Mouse (Mus musculus) brown adipose tissue, adult 24 weeks (tissue): ENCODE measurements at regions not wholly inside any gene's neighbourhood (a gene's known extent, or its start where the extent isn't known, plus 50 kb on each side); places are given as distances from the start of the nearest gene placed in this dataset.
"Not testable (repeated sequence)": the region's sequence is repeated elsewhere in the genome, so short reads cannot be mapped to it uniquely, and the experiment has no call there.

Experiments used
- H3K27ac ChIP-seq: fragments of 200-500 bp; replicated peaks from 2 replicates; pipeline ENCODE4 v1.5.1; 2012; ENCODE audit warnings: low read depth, mild to moderate bottlenecking, low read length
- H3K4me1 ChIP-seq: fragments of 200-500 bp; 2 replicates; pipeline ENCODE4 v1.6.1; 2012; ENCODE audit warnings: low read length, mixed read lengths; ENCODE audit not compliant: control insufficient read depth, insufficient read depth, insufficient read length
- H3K4me3 ChIP-seq: fragments of 200-500 bp; 2 replicates; pipeline ENCODE4 v1.5.1; 2012; ENCODE audit warnings: low read depth, mild to moderate bottlenecking, low read length, moderate library complexity; ENCODE audit not compliant: insufficient read depth

- no peak overlapping the region for H3K4me3 ChIP-seq
- no peak overlapping the region for H3K27ac ChIP-seq
- 0 out of 2 replicates have a peak, but pooled peaks cover 2% of the 10 kb centered on the region for H3K4me1 ChIP-seq
These were observed 95.5 kb downstream of the Sox4 start for GRCm38 (mm10) chr13:28858001-28858400.

- H3K4me3 ChIP-seq = no peak overlapping the region
- 0 out of 2 replicates have a peak, but pooled peaks cover 2% of the 10 kb centered on the region for H3K4me1 ChIP-seq
- no peak overlapping the region for H3K27ac ChIP-seq
These were observed 96.3 kb downstream of the Sox4 start for GRCm38 (mm10) chr13:28857201-28857600.

DNA sequence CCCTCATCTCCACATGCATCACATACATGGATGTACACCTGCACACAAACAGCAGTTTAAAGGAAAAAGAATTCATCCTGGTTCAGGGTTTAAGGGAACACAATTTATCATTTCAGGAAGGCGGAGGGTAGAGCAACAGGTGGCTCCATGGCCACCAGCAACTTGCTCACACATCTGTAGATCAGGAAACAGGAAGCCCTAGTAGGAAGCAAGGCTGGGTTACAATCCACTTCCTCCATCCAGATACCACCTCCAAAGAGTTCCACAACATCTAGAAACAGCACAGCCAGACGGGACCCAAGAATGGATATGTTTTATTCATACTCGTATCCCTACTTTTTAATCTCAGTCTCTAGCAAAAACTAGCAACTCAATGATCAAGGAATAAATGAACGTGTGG lies 97.0 kb downstream of the Sox4 start:
- Histone ChIP-seq H3K4me1 (0 out of 2 replicates have a peak, but pooled peaks cover 2% of the 10 kb centered on the region), H3K4me3 (no peak overlapping the region), H3K27ac (no peak overlapping the region)

GRCm38 (mm10) chr13:28854247-28854646 lies 99.3 kb downstream of the Sox4 start:
- Histone ChIP-seq H3K4me3 (no peak overlapping the region), H3K27ac (no peak overlapping the region)

GRCm38 (mm10) chr13:28848305-28848704 lies 105.2 kb downstream of the Sox4 start:
- peaks cover 5% of the 10 kb centered on the region; the same call in 1 of the 2 replicates for H3K4me1 ChIP-seq
- no peak overlapping the region for H3K4me3 ChIP-seq
- no peak overlapping the region for H3K27ac ChIP-seq

More at GRCm38 (mm10) chr13:28854247-28854646, 99.3 kb downstream of the Sox4 start:
- H3K4me1 ChIP-seq = no peaks in the 10 kb centered on the region

DNA sequence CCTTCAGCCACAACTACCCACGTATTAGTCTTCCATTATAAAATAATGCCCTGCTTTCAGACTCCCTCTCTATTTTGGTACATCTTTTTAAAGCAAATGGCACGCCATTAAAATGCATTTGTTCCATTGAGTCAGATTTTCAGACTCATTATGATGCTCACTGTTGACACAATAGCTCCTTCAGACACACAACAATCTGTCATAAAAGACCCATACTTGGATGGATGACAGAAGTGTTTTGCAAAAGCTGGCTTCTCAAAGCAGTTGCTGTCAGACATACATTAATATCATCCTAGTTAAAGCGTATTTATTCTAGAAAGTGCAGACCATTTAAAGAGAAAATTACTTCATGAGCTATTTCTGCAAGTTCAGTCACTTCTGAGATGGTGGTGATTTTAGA lies 106.0 kb downstream of the Sox4 start:
- peaks cover 8% of the 10 kb centered on the region for H3K4me1 ChIP-seq
- H3K4me3 ChIP-seq = no peak overlapping the region

GRCm38 (mm10) chr13:28844495-28844894 lies 109.0 kb downstream of the Sox4 start:
- no peak overlapping the region for H3K27ac ChIP-seq
- peaks cover 8% of the 10 kb centered on the region for H3K4me1 ChIP-seq
- H3K4me3 ChIP-seq = no peak overlapping the region

More for the DNA sequence above, 106.0 kb downstream of the Sox4 start:
- H3K27ac ChIP-seq = no peak overlapping the region

- Histone ChIP-seq H3K4me3 (no peak overlapping the region), H3K27ac (no peak overlapping the region), H3K4me1 (peaks cover 8% of the 10 kb centered on the region)
These were observed 110.7 kb downstream of the Sox4 start for GRCm38 (mm10) chr13:28842811-28843210.

- peaks cover 8% of the 10 kb centered on the region for H3K4me1 ChIP-seq
- no peak overlapping the region for H3K4me3 ChIP-seq
- no peak overlapping the region for H3K27ac ChIP-seq
These were observed 113.4 kb downstream of the Sox4 start for GRCm38 (mm10) chr13:28840142-28840541.

DNA sequence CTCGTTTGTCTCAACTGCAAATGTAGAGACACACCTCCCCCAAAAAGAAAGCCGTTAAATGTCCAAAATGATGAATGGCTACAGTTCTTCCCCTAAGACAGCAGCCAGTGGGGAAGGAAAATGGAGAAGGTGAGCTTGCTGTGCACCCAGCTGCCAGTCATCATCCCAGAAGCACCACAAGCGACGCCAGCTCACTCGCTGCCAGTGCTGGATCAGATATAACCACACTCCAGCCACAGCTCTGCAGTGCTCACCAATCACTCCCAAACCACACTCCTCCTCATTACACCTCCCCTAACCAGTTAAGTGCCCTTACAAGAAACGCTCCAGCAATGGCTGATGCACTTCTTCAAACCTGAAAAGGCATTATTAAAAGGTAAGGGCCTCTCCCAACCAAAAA lies 114.4 kb downstream of the Sox4 start:
- Histone ChIP-seq H3K4me1 (peaks cover 8% of the 10 kb centered on the region), H3K27ac (no peak overlapping the region), H3K4me3 (no peak overlapping the region)

- Histone ChIP-seq H3K27ac (no peak overlapping the region), H3K4me1 (peaks cover 5% of the 10 kb centered on the region; the same call in 1 of the 2 replicates), H3K4me3 (no peak overlapping the region)
These were observed 115.3 kb downstream of the Sox4 start for GRCm38 (mm10) chr13:28838216-28838615.

DNA sequence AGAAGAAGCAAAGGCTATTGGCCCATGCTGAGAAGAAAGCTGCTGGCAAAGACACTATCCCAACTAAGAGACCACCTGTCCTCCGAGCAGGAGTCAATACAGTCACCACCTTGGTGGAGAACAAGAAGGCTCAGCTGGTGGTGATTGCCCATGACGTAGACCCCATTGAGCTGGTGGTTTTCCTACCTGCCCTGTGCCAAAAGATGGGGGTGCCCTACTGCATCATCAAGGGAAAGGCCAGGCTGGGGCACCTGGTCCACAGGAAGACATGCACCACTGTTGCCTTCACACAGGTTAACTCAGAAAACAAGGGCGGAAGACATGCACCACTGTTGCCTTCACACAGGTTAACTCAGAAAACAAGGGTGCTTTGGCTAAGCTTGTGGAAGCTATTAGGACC lies 116.3 kb downstream of the Sox4 start:
- not testable (repeated sequence) for H3K4me1 ChIP-seq, H3K4me3 ChIP-seq

DNA sequence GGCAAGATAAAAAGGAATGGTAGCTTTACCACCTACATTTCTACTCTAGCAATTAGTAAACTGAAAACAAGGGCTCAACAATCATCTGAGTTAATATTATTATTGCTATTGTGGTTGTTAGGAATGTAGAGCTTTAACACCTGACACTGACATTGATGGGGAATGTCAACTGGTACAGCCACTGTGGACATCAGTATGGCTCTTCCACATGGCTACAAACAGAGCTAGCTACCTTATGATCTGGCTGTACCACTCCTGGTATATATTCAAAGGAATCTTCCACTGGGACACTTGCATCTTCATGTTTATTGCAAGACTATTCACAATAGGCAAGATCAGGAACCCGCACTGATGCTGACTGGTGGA lies 119.8 kb downstream of the Sox4 start:
- no peak overlapping the region for H3K27ac ChIP-seq
- 0 out of 2 replicates have a peak, but pooled peaks cover 4% of the 10 kb centered on the region for H3K4me1 ChIP-seq
- H3K4me3 ChIP-seq = no peak overlapping the region

More for the DNA sequence above, 116.3 kb downstream of the Sox4 start:
- H3K27ac ChIP-seq = not testable (repeated sequence)

DNA sequence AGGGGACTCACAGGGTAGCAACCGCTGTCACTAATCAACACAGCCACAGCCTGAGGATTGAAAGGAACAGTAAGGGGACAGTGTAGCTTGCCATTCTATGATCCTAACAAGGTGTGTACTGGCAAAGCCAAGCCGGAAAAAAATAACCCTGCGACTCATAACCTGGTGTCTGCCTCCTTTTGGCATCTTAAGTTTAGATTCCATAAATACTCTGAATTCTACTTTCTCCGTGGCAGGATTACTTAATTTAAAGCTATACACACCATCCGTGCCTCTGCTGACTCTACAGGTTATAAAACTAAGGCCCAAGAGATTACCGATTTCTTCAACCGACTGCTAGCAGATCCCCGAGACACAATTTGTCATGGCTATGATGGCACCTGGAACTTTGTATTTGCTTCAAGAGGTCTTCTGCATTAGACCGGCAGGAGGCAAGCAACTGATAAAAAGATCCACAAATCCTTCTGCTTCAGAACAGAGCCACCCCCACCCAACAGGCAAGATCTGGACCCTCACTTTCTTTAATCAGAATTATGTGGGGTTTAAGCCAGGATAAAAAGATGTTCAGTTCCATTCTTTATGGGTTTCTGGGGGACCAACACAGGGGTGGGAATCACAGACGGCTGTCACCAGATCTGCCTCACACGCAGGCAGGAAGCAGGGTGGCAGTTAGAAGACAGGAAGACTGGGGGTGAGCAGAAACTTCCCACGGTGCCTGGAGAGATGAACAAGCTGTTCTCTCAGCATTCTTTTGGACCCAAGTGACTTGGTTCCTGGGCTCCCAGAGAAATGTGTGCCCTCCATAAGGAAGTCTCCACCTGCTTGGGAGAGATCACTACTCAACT lies 120.4 kb downstream of the Sox4 start:
- Histone ChIP-seq H3K4me3 (no peak overlapping the region), H3K4me1 (0 out of 2 replicates have a peak, but pooled peaks cover 4% of the 10 kb centered on the region), H3K27ac (no peak overlapping the region)

DNA sequence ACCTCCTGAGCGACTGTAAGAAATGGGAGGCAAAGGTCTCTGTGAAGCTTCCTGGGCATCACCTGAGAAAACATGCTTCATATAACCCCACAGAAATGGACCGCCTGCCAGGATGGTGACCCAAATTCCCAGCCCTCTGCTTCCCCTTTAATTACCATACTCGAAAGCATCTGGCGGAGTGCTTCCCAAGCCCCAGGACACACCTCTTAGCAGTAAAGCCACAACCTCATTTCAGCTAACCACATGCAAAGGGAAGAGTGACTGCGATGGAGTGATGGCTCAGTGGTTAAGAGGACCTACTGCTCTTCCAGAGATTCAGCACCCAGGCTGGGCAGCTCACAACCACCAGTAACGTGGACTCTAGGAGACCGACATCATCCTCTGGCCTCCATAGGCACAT lies 127.2 kb downstream of the Sox4 start:
- Histone ChIP-seq H3K27ac (no peak overlapping the region), H3K4me3 (no peak overlapping the region), H3K4me1 (no peaks in the 10 kb centered on the region)

DNA sequence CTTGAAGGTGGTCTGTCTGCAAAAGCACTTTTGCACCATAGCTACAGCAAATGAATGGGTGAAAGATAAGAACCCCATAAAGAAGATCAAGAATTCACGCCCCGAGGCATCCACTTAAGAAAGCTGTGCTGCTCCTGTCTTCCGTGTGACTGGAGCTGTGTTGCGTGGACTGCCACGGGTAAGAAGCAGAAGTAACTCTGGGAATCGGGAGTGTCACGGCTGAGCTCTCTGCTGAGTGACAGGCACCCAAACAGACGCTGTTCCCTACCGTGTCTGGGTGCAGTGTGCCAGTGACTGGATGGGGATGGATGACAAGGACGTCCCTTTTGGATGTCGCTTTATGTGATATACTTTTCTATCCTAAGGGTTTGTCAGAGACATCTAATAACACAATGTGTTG lies 129.5 kb downstream of the Sox4 start:
- H3K4me1 ChIP-seq = no peaks in the 10 kb centered on the region
- H3K27ac ChIP-seq = no peak overlapping the region
- H3K4me3 ChIP-seq = no peak overlapping the region
